Mouse (Mus musculus): ENCODE measurements around the gene Igfals. TPM values are rescaled to one million over a fixed set of nuclear protein-coding genes. Genes with fewer than 3 reads are reported as not detected.

Igfals gene
- polyA plus RNA-seq (2012; rRNA removed) = 3.0 and 3.9 TPM in 2 replicates

GRCm38 (mm10) chr17:24865776-24866175 is at the start of gene Igfals:
Gene Igfals (plus strand): TSS chr17:24865997.
- no peak for TF ChIP-seq CTCF (IDR thresholded peaks at IDR 0.05; ENCODE audit: insufficient read depth, low read length)
- no peak for TF ChIP-seq POLR2A (IDR thresholded peaks at IDR 0.05; ENCODE audit: borderline replicate concordance, extremely low read depth, low read depth, low read length)
- 91% methylated on average over 8 of the region's 8 CpGs for WGBS
- DNase-seq = no peak
- Histone ChIP-seq H3K4me3 (replicated peaks; ENCODE audit: extremely low read depth, low read depth, low read length) (no peak within 1 kb of the TSS), H3K4me1 (ENCODE audit: control insufficient read depth, insufficient read depth, low read length) (no peaks in the 10 kb centered on the region)

- no peak for DNase-seq
- TF ChIP-seq CTCF (IDR thresholded peaks at IDR 0.05; ENCODE audit: insufficient read depth, low read length) (no peak), POLR2A (IDR thresholded peaks at IDR 0.05; ENCODE audit: borderline replicate concordance, extremely low read depth, low read depth, low read length) (no peak)
- Histone ChIP-seq H3K4me1 (ENCODE audit: control insufficient read depth, insufficient read depth, low read length) (no peaks in the 10 kb centered on the region), H3K4me3 (replicated peaks; ENCODE audit: extremely low read depth, low read depth, low read length) (no peak overlapping the region)
- WGBS = 35% methylated on average over 1 of the region's 1 CpGs
These were observed 48.3 kb upstream of the Igfals start for GRCm38 (mm10) chr17:24817503-24817902.

- 33% methylated on average over 6 of the region's 6 CpGs for WGBS
- H3K4me1 ChIP-seq (ENCODE audit: control insufficient read depth, insufficient read depth, low read length) = no peaks in the 10 kb centered on the region
- DNase-seq = no peak
- H3K4me3 ChIP-seq (replicated peaks; ENCODE audit: extremely low read depth, low read depth, low read length) = no peak overlapping the region
- no peak for TF ChIP-seq CTCF (IDR thresholded peaks at IDR 0.05; ENCODE audit: insufficient read depth, low read length)
- no peak for TF ChIP-seq POLR2A (IDR thresholded peaks at IDR 0.05; ENCODE audit: borderline replicate concordance, extremely low read depth, low read depth, low read length)
These were observed 47.6 kb upstream of the Igfals start for GRCm38 (mm10) chr17:24818172-24818571.

GRCm38 (mm10) chr17:24819469-24819868 is 46.3 kb upstream of the Igfals start:
- DNase-seq = no peak
- no peaks in the 10 kb centered on the region for H3K4me1 ChIP-seq (ENCODE audit: control insufficient read depth, insufficient read depth, low read length)
- H3K4me3 ChIP-seq (replicated peaks; ENCODE audit: extremely low read depth, low read depth, low read length) = no peak overlapping the region
- TF ChIP-seq CTCF (IDR thresholded peaks at IDR 0.05; ENCODE audit: insufficient read depth, low read length) (no peak), POLR2A (IDR thresholded peaks at IDR 0.05; ENCODE audit: borderline replicate concordance, extremely low read depth, low read depth, low read length) (no peak)
- 40% methylated on average over 2 of the region's 2 CpGs for WGBS

- TF ChIP-seq POLR2A (IDR thresholded peaks at IDR 0.05; ENCODE audit: borderline replicate concordance, extremely low read depth, low read depth, low read length) (no peak), CTCF (IDR thresholded peaks at IDR 0.05; ENCODE audit: insufficient read depth, low read length) (no peak)
- H3K4me3 ChIP-seq (replicated peaks; ENCODE audit: extremely low read depth, low read depth, low read length) = no peak overlapping the region
- 35% methylated on average over 3 of the region's 3 CpGs for WGBS
- no peak for DNase-seq
- H3K4me1 ChIP-seq (ENCODE audit: control insufficient read depth, insufficient read depth, low read length) = no peaks in the 10 kb centered on the region
These were observed 44.2 kb upstream of the Igfals start for GRCm38 (mm10) chr17:24821351-24822280.

- WGBS = 57% methylated on average over 8 of the region's 8 CpGs
- TF ChIP-seq CTCF (IDR thresholded peaks at IDR 0.05; ENCODE audit: insufficient read depth, low read length) (no peak), POLR2A (IDR thresholded peaks at IDR 0.05; ENCODE audit: borderline replicate concordance, extremely low read depth, low read depth, low read length) (no peak)
- no peaks in the 10 kb centered on the region for H3K4me1 ChIP-seq (ENCODE audit: control insufficient read depth, insufficient read depth, low read length)
- no peak within 1 kb of the TSS for H3K4me3 ChIP-seq (replicated peaks; ENCODE audit: extremely low read depth, low read depth, low read length)
- no peak for DNase-seq
These were observed 26.0 kb upstream of the Igfals start, which contains the start of gene Hagh for GRCm38 (mm10) chr17:24839842-24840241. Gene Hagh (plus strand): TSS chr17:24840143.

GRCm38 (mm10) chr17:24840341-24840740 is 25.5 kb upstream of the Igfals start:
- 48% methylated on average over 5 of the region's 5 CpGs for WGBS
- Histone ChIP-seq H3K4me3 (replicated peaks; ENCODE audit: extremely low read depth, low read depth, low read length) (no peak overlapping the region), H3K4me1 (ENCODE audit: control insufficient read depth, insufficient read depth, low read length) (no peaks in the 10 kb centered on the region)
- no peak for DNase-seq
- TF ChIP-seq CTCF (IDR thresholded peaks at IDR 0.05; ENCODE audit: insufficient read depth, low read length) = no peak
- no peak for TF ChIP-seq POLR2A (IDR thresholded peaks at IDR 0.05; ENCODE audit: borderline replicate concordance, extremely low read depth, low read depth, low read length)

GRCm38 (mm10) chr17:24841133-24841532 is 24.7 kb upstream of the Igfals start:
- TF ChIP-seq POLR2A (IDR thresholded peaks at IDR 0.05; ENCODE audit: borderline replicate concordance, extremely low read depth, low read depth, low read length) (no peak), CTCF (IDR thresholded peaks at IDR 0.05; ENCODE audit: insufficient read depth, low read length) (peak; percentile 53; the same call in 1 of the 2 replicates)
- 43% methylated on average over 4 of the region's 4 CpGs for WGBS
- Histone ChIP-seq H3K4me1 (ENCODE audit: control insufficient read depth, insufficient read depth, low read length) (no peaks in the 10 kb centered on the region), H3K4me3 (replicated peaks; ENCODE audit: extremely low read depth, low read depth, low read length) (no peak overlapping the region)
- DNase-seq = peak; percentile 28

GRCm38 (mm10) chr17:24842631-24843030 is 23.2 kb upstream of the Igfals start:
- H3K4me1 ChIP-seq (ENCODE audit: control insufficient read depth, insufficient read depth, low read length) = no peaks in the 10 kb centered on the region
- H3K4me3 ChIP-seq (replicated peaks; ENCODE audit: extremely low read depth, low read depth, low read length) = no peak overlapping the region
- TF ChIP-seq POLR2A (IDR thresholded peaks at IDR 0.05; ENCODE audit: borderline replicate concordance, extremely low read depth, low read depth, low read length) (no peak), CTCF (IDR thresholded peaks at IDR 0.05; ENCODE audit: insufficient read depth, low read length) (peak; percentile 20; the same call in 1 of the 2 replicates)
- 54% methylated on average over 2 of the region's 2 CpGs for WGBS
- DNase-seq = no peak

- H3K4me3 ChIP-seq (replicated peaks; ENCODE audit: extremely low read depth, low read depth, low read length) = no peak overlapping the region
These were observed 21.3 kb upstream of the Igfals start for GRCm38 (mm10) chr17:24844525-24844924.

More at GRCm38 (mm10) chr17:24844525-24844924, 21.3 kb upstream of the Igfals start:
- H3K4me1 ChIP-seq (ENCODE audit: control insufficient read depth, insufficient read depth, low read length) = peaks cover 2% of the 10 kb centered on the region; the same call in 1 of the 2 replicates
- WGBS = 61% methylated on average over 9 of the region's 9 CpGs
- DNase-seq = no peak
- TF ChIP-seq CTCF (IDR thresholded peaks at IDR 0.05; ENCODE audit: insufficient read depth, low read length) = no peak
- TF ChIP-seq POLR2A (IDR thresholded peaks at IDR 0.05; ENCODE audit: borderline replicate concordance, extremely low read depth, low read depth, low read length) = no peak

Data from lung, adult 2 months (tissue).